Mouse (Mus musculus) 3T3-L1 (cell line): ENCODE data around the gene Lypla2.
"Not testable (repeated sequence)": the region's sequence is repeated elsewhere in the genome, so short reads cannot be mapped to it uniquely, and the experiment has no call there.

Experiments
- DNase-seq: peaks from one replicate; pipeline ENCODE4 v3.0.0-alpha.2; 2015; ENCODE audit warnings: low read depth, low spot score

Gene Lypla2

DNA sequence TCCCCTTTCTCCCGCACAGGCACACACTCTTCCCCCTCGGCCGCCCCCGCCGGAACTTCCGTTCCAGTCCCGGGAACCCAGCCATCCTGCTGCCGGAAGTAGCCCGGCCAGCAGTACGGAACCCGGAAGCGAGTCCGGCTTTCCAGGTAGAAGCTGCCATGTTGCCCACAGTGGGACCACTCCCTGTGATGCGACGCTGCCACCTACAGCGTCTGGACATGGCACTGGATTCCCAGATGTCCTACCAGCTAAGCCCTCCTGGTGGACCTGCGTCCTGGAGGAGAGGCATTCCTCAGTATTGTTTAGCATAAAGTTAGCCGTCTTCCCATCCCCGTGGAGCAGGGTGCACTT is at the start of gene Lypla2:
TSS of gene Lypla2 (minus strand) at position 71 of the 351 bp plus-strand sequence.
- peak; percentile 79 for DNase-seq

GRCm38 (mm10) chr4:136021549-136022047 is 49.2 kb upstream of the Lypla2 start, which contains the start of gene Eloa:
Gene Eloa, minus strand, starts transcription at chr4:136021763.
- DNase-seq: peak; percentile 99

GRCm38 (mm10) chr4:136020743-136021548 is 48.5 kb upstream of the Lypla2 start:
- peak; percentile 58 for DNase-seq

DNA sequence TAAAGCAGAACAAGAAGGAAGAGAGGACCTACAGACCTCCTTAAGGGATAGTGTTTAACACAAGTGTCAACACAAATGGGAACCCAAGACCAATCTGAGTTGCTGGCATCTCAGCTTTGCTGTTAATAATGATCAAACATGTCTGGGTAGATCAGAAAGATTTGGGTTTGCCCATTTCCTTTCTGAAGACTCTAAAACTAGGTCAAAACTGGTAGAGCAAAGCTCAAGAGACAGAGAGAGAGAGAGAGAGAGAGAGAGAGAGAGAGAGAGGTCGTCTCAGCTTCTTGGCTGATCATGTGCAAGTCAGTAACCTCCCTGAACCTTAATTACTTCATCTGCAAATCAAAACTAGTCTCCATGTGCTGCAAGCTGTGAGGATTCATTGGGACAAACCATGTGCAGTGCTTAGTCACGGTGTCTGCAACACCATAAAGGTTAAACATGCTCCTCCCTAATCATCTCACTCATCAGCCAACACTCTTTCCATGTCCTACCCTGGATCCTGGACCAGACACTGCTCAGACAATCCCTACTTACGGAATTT is 43.7 kb upstream of the Lypla2 start:
- DNase-seq: no peak

DNA sequence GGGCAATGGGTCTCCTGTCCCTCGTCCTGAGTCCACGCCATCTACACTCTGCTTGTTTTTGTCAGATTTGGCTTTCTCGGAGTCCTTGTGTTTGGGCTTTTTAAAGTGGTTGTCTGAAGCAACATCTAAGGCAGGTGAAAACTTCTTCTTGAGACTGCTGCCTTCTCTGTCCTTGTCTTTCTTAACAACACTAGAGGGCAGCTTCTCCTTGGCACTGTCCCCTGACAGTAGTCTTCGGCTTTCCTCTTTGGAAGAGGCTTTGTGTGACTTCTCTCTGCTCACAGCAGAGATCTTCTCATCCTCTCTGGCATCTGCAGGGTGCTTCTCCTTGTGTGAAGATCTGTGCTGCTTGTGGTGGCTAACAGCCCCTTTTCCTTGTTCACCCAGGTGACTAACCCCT is 38.2 kb upstream of the Lypla2 start:
- no peak for DNase-seq

DNA sequence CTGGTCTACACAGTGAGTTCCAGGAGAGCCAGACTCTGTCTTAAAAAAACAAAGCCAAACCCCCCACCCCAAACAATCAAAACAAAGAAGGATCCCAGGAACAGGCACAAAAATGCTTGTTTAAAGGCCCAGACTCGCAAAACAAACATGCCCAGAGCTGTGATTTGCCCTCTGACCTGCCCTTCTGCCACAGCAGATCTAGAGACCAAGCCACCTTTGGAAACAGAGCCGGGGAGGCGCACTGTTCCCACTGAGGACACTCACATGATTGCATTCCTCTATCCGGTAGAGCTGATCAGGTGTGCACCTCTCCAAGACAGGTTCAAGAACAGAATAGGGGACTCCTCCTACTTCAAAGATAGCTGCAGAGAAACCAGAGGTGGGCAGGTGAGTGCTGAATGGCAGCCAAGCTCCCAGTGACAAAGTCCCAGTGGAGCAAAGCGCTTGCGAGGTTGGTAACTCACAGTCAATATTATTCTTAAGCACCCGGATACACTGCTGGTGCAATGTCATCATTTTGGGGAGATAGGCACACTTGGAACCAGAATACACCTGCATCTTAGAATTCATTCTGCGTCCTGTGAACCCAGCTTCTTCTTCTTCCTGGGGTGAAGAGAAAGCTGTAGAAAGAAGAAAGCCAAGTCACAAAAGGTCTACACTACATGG is 36.5 kb upstream of the Lypla2 start:
- DNase-seq: no peak

DNA sequence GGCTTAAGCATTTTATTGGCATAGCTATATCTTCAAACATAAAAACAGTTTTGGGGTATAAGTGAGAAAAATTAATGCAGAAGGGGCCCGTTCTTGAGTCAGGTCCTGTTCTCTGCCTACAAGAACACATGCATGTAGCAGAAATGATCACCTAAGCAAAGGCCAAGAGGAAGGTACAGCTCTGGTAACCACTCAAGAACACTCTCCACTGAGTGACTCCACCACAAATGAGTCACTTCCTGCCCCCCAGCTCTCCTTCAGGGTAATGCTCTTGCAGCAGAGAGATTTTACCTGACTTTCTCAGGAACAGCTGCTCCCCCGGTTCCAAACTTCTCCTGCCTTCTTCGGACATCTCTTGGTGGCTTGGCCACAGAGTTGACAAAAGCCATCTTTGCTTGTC is 34.4 kb upstream of the Lypla2 start:
- DNase-seq: peak; percentile 39

DNA sequence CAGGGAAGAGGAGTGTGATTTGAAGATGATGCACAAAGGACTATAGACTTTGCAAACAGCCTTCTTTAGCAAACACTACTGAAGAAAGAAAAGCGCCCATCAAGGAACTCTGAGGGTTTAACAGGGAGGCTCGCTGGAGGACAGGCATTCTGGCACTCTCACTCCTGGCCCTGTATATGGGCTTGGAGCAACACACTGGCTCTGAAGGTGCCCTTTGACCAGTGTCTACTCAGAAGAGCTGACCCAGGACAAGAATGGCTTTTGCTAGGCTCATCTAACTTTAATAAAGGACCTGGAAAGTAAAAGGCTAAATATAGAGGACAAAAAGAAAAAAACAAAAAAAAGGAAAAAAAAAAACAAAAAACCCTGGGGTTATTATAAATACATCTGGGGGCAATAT is 32.5 kb upstream of the Lypla2 start:
- no peak for DNase-seq

DNA sequence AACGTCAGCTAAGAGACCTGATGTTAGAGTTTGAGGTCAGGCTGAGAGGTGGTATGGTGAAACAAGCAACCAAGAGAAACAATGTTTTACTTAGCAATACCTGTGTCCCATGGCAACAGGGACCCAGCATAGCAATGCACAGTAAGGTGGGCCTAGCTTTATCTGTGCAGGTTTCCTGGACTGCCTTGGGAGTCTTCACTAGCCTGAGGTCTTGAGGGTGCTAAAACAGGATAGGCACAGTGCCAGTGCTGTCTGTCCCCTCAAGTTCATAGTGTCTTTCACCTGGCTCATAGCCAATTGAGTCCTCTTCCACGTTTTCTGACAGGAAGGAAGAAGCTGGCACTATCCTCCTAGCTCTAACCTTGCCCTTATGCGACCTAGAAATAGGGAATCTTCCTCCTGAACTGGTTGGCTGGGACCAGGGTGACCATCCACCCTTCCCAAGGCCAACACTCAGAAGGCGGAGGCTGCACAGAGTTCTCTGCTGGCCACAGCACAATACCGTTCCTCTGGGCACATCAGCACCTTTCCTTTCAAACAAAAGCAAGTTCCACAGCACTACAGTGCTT is 31.8 kb upstream of the Lypla2 start:
- no peak for DNase-seq

- no peak for DNase-seq
Observed at GRCm38 (mm10) chr4:135995118-135995517, 22.7 kb upstream of the Lypla2 start.

- DNase-seq: no peak
Observed at GRCm38 (mm10) chr4:135993941-135994340, 21.5 kb upstream of the Lypla2 start.

- no peak for DNase-seq
Observed at GRCm38 (mm10) chr4:135987714-135988113, 15.3 kb upstream of the Lypla2 start.

DNA sequence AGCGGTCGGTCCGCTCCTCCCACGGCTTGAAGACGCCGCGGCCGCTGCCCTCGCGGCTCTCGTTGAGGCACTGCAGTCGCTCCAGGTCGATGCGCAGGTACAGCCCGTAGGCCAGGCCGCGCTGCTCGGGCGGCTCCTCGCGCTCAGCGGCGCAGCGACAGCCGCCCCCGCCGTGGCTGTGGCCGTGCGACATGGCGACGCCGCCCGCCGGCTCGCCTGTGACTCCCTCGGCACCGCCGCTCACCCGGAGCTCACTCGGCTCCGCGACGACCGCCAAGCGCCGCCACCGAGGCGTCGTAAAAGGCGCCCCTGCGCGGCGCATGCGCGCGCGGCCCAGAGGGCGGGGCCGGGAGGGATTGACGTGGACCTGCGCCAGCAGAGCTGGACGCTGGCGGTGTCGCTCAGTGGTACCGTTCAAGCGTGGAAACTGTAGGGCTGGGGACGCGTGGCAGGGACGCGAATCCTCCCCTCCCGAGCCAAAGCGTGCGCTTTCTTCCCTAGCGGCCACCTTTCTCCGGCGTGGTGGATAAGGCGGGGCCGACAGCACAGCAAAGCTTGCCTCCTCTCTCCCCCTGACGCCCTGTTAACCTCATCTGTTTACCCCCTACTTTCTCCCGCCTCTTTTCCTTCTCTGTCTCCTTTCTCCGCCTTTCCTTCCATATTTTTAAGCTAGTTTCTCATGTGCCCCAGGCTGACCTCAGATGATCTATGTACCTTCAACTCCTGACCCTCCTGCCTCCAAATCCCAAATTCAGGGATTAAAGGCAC is 14.7 kb upstream of the Lypla2 start, which contains the start of gene Pithd1:
TSS of gene Pithd1 (minus strand) at position 322 of the 768 bp plus-strand sequence.
- DNase-seq: peak; percentile 79

GRCm38 (mm10) chr4:135986301-135986942 is 14.0 kb upstream of the Lypla2 start:
- DNase-seq: peak; percentile 28

DNA sequence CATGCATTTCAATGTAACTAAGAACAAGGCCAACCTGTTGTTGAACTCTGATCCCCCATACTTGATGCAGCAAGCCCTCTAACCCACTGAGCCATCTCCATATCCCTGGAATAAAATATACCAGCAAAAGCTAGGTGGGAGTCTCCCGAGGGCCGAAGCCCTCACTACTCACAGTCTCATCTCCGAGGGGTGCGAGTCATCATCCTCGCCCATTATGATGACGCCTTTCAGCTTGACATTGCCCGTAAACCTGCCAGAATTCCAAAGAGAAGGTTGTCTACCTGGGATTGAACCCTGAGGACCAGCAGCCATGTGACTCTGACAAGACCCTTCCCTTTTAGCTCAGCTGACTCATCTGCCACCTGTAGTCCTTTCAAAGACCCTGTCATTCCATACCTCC is 13.3 kb upstream of the Lypla2 start:
- DNase-seq: no peak

- no peak for DNase-seq
Observed at GRCm38 (mm10) chr4:135985193-135985592, 12.8 kb upstream of the Lypla2 start.

- no peak for DNase-seq
Observed at GRCm38 (mm10) chr4:135984556-135984955, 12.1 kb upstream of the Lypla2 start.

GRCm38 (mm10) chr4:135981524-135982063 is 9.2 kb upstream of the Lypla2 start:
- DNase-seq: no peak

DNA sequence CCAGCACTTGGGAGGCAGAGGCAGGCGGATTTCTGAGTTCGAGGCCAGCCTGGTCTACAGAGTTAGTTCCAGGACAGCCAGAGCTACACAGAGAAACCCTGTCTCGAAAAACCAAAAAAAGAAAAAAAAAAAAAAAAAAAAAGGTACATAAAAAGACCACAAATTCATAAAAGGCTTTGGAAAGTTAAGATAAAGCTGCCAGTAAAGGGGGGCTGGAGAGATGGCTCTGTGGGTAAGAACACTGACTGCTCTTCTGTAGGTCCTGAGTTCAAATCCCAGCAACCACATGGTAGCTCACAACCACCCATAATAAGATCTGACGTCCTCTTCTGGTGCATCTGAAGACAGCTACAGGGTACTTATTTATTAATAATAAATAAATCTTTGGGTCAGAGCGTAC is 7.8 kb upstream of the Lypla2 start:
- not testable (repeated sequence) for DNase-seq

- DNase-seq: no peak
Observed at GRCm38 (mm10) chr4:135976146-135976545, 3.7 kb upstream of the Lypla2 start.
